Mouse (Mus musculus) heart, adult 9 months (tissue): Measurements from ENCODE around the gene Ttc27.

Experiments used
- DNase-seq, 2 experiments: peaks; one replicate each; pipeline ENCODE4 v3.0.0; 2022; ENCODE audit warnings: low spot score in 2 of 2

Ttc27 gene

GRCm38 (mm10) chr17:74819711-74820110 is 102.2 kb downstream of the Ttc27 start:
- DNase-seq, result no peak

GRCm38 (mm10) chr17:74830851-74831250 is 113.3 kb downstream of the Ttc27 start:
- no peak for DNase-seq

- DNase-seq, result no peak
Observed at GRCm38 (mm10) chr17:74841721-74842120, 124.2 kb downstream of the Ttc27 start.

GRCm38 (mm10) chr17:74842603-74843002 is 125.1 kb downstream of the Ttc27 start:
- no peak for DNase-seq

GRCm38 (mm10) chr17:74843486-74843885 is 126.0 kb downstream of the Ttc27 start:
- no peak for DNase-seq

GRCm38 (mm10) chr17:74846031-74846891 is 128.7 kb downstream of the Ttc27 start:
- peak; percentile 73 to 77 for DNase-seq

- no peak for DNase-seq
Observed at GRCm38 (mm10) chr17:74850216-74850615, 132.7 kb downstream of the Ttc27 start.

- DNase-seq, result no peak
Observed at GRCm38 (mm10) chr17:74859298-74859697, 141.8 kb downstream of the Ttc27 start.

- DNase-seq, result no peak
Observed at GRCm38 (mm10) chr17:74860180-74860993, 142.9 kb downstream of the Ttc27 start.

- no peak for DNase-seq
Observed at GRCm38 (mm10) chr17:74863845-74864244, 146.3 kb downstream of the Ttc27 start.

- DNase-seq, result no peak
Observed at GRCm38 (mm10) chr17:74864790-74865548, 147.4 kb downstream of the Ttc27 start.

GRCm38 (mm10) chr17:74865694-74866564 is 148.4 kb downstream of the Ttc27 start:
- no peak for DNase-seq

- DNase-seq, result peak; percentile 77 to 81
Observed at GRCm38 (mm10) chr17:74866565-74867507, 149.3 kb downstream of the Ttc27 start.

GRCm38 (mm10) chr17:74868185-74868907 is 150.8 kb downstream of the Ttc27 start:
- no peak for DNase-seq

GRCm38 (mm10) chr17:74869556-74869955 is 152.0 kb downstream of the Ttc27 start:
- no peak for DNase-seq

GRCm38 (mm10) chr17:74870177-74871160 is 152.9 kb downstream of the Ttc27 start:
- no peak for DNase-seq

- no peak for DNase-seq
Observed at GRCm38 (mm10) chr17:74872567-74872966, 155.0 kb downstream of the Ttc27 start.

GRCm38 (mm10) chr17:74873756-74874155 is 156.2 kb downstream of the Ttc27 start:
- no peak for DNase-seq
